Mouse (Mus musculus) limb, embryonic 15.5 days (tissue): Measurements from ENCODE around the gene Sdc4. TPM values are rescaled to one million over a fixed set of nuclear protein-coding genes. Genes with fewer than 3 reads are reported as not detected.

ENCODE experiments used
- ATAC-seq: fragments of 200-750 bp; cut with Nextera tagmentation; 2 replicates; pipeline ENCODE4 v1.8.0; 2017; ENCODE audit warnings: low read depth, moderate TSS enrichment; ENCODE audit not compliant: insufficient number of reproducible peaks, low FRiP score, low TSS enrichment
- H3K27ac ChIP-seq: fragments of 300-500 bp; sonication (generic); 2 replicates; pipeline ENCODE4 v1.5.1; 2015; ENCODE audit warnings: moderate library complexity, mild to moderate bottlenecking, inconsistent platforms
- H3K27me3 ChIP-seq: fragments of 300-500 bp; sonication (generic); 2 replicates; pipeline ENCODE4 v1.6.1; 2015; ENCODE audit warnings: inconsistent platforms
- H3K36me3 ChIP-seq: fragments of 300-500 bp; sonication (generic); 2 replicates; pipeline ENCODE4 v1.6.1; 2015; ENCODE audit warnings: inconsistent platforms
- H3K4me1 ChIP-seq: fragments of 300-500 bp; sonication (generic); 2 replicates; pipeline ENCODE4 v1.6.1; 2015; ENCODE audit warnings: inconsistent platforms
- H3K4me2 ChIP-seq: fragments of 300-500 bp; sonication (generic); 2 replicates; pipeline ENCODE4 v1.6.1; 2015; ENCODE audit warnings: mild to moderate bottlenecking, inconsistent platforms
- H3K4me3 ChIP-seq: fragments of 300-500 bp; sonication (generic); 2 replicates; pipeline ENCODE4 v1.5.1; 2015; ENCODE audit warnings: mild to moderate bottlenecking, inconsistent platforms
- H3K9ac ChIP-seq: fragments of 300-500 bp; sonication (generic); 2 replicates; pipeline ENCODE4 v1.6.1; 2015; ENCODE audit warnings: inconsistent platforms
- H3K9me3 ChIP-seq: fragments of 300-500 bp; sonication (generic); 2 replicates; pipeline ENCODE4 v1.6.1; 2016; ENCODE audit warnings: inconsistent platforms
- WGBS: fragments of 180-500 bp; shearing (Covaris S2); methylation state at CpG from one replicate; pipeline ENCODE4 v1.1.7; 2015; 5-methylcytosine and 5-hydroxymethylcytosine counted together
- polyA plus RNA-seq: library from polyadenylated mRNA; unstranded; fragments of >200 nt; fragmentation: Nextera tagmentation; extraction: Ambion mirVana; gene quantifications from 2 replicates; pipeline ENCODE4 v1.2.1, GENCODE M21; 2015

The Sdc4 gene
- polyA plus RNA-seq, 1 experiment from 2014 or later: 110 TPM

DNA sequence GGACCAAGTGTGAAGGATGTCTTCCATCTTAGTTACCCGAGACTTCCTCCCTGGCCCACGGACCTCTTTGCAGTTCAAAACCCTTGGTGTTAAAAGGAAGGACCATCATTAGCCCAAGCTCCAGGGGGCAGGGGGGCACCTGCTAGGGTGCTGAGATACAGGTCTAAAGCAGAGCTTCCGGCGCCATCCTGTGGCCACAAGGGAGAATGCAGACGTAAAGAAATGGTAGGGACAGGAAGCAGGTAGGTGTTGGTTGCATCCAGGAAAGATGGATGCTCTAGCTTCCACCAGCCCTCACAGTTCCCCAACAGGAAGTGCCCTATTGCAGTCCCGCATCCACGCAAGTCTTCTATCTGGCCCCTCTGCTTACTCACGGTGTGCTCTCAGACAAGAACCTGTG, 56.7 kb downstream of the Sdc4 start:
- H3K27me3 ChIP-seq: peaks cover 22% of the 10 kb centered on the region
- H3K9me3 ChIP-seq: no peaks in the 10 kb centered on the region
- WGBS: 12% methylated on average over 8 of the region's 8 CpGs
- H3K27ac ChIP-seq: peak overlapping the region; percentile 54; the same call in 1 of the 2 replicates
- no peak for ATAC-seq
- no peak overlapping the region for H3K9ac ChIP-seq
- no peaks in the 10 kb centered on the region; the same call in 1 of the 2 replicates for H3K36me3 ChIP-seq
- no peak overlapping the region for H3K4me3 ChIP-seq
- H3K4me1 ChIP-seq: peaks cover 40% of the 10 kb centered on the region
- peak overlapping the region; percentile 15; the same call in 1 of the 2 replicates for H3K4me2 ChIP-seq

DNA sequence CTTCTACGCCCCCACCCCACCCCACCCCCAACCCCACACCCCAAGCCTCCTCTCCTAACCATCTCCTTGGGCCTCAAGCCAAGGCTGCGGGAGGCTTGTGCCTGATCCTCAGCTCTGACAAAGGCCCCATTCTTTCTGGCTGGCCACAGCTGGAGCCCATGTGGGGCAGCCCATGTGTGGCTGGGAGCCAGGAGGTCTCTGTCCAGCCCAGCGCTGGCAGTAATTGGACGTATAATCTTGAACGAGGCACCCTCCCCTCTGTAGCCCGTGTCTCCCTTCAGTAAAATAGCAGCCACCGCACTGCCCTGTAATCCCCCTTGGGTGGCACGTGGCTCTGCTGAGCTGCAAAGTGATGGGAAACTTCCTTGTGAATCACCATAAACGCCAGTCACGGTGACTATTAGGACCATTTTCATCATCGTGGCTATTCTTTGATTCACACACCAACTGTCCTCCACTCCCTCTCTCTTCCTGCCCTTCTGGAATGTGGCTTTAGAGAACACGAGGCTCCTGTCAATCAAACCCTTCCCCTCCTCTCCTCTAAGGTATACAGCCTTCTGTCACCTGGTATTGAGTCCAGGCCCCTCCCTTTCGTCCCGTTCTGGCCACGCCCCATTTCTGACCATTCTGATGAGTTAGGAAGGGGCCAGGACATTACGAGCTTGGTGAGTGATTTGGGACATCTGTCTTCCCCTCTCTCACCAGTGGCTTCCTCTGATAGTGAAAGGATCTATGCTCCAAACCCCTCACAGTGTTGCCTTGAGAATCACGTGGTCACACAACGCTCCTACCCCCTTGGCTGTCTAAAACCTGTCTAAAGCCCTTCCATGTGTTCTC, 57.5 kb downstream of the Sdc4 start:
- Histone ChIP-seq H3K9me3 (no peaks in the 10 kb centered on the region), H3K9ac (no peak overlapping the region), H3K4me3 (no peak overlapping the region), H3K4me1 (peaks cover 40% of the 10 kb centered on the region), H3K27me3 (peaks cover 22% of the 10 kb centered on the region), H3K4me2 (peak overlapping the region; percentile 15), H3K27ac (peak overlapping the region; percentile 54), H3K36me3 (no peaks in the 10 kb centered on the region; the same call in 1 of the 2 replicates)
- 12% methylated on average over 17 of the region's 18 CpGs for WGBS
- ATAC-seq: peak; percentile 69

DNA sequence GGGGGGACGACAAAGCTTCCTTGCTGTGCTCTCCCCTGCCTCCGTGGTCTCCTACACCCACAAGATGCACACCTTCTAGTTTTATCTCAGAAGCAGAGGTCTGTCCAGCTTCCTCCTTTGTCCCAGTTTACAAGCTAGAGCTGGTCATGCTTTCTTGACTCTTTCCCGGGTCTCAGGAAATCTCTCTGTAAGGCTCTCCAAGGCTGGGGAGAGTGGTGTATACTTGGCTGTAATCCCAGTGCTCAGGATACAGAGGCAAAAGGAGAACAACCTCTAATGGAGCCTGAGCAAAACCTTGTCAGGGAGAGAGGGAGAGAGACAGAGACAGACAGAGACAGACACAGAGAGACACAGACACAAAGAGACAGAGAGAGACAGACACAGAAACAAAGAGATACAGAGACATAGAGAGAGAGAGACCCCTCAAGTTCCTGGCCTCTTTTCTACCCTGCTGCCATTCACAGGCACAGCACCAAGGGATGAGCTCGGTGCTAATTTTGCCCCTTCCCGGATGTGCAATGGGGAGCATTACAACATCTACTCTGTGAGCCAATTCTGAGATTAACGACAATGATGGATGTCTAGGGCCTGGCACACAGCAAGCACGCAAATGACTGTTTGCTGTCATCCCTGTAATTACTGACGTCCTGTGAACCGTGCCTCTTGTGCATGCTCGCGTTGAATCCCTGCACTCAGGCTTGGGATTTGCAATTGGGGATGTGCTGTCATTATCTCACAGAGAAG, 59.9 kb downstream of the Sdc4 start:
- H3K36me3 ChIP-seq: no peaks in the 10 kb centered on the region
- no peak overlapping the region for H3K4me3 ChIP-seq
- peaks cover 29% of the 10 kb centered on the region for H3K4me1 ChIP-seq
- H3K9me3 ChIP-seq: no peaks in the 10 kb centered on the region
- no peak for ATAC-seq
- no peak overlapping the region for H3K27ac ChIP-seq
- 47% methylated on average over 11 of the region's 11 CpGs for WGBS
- no peak overlapping the region for H3K4me2 ChIP-seq
- no peak overlapping the region for H3K9ac ChIP-seq
- H3K27me3 ChIP-seq: peaks cover 19% of the 10 kb centered on the region

DNA sequence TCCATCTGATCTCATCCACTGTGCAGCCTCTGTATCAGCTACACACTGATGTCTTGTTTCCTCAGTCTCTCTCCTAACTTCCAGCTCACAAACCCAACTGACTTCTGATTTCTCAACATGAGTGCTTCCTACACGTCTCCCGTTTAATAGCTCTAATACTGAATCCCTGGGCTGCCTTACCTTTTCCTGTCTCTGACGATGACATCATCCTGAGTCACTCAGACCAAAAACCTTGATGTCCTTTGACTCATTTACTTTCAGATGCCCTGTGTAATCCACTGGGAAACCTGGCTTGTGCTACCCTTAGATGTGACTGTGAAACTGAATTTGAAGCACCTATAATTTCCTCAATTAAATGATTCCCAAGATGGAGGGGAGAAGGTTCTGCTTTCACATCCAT, 60.7 kb downstream of the Sdc4 start:
- Histone ChIP-seq H3K4me1 (peaks cover 22% of the 10 kb centered on the region), H3K4me2 (no peak overlapping the region), H3K36me3 (no peaks in the 10 kb centered on the region), H3K9ac (no peak overlapping the region), H3K27me3 (peaks cover 15% of the 10 kb centered on the region), H3K27ac (no peak overlapping the region), H3K4me3 (no peak overlapping the region), H3K9me3 (no peaks in the 10 kb centered on the region)
- WGBS: 63% methylated on average over 3 of the region's 3 CpGs
- no peak for ATAC-seq

DNA sequence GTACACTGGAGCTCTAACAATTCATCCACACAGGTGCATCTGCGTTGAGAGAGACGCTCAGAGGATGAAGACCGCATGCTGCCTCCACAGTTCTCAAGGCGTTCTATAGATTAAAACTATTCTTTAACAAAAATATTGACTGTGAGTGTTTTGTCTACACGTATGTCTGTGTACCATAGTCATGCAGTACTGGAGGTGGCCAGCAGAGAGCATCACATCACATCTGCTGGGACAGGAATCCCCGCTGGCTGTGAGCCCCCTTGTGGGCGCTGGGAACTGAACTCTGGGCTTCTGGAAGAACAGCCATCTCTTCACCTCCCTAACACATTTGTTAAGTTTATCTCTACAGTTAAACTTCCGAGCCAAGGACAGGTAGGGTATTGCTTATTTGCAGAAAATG, 62.0 kb downstream of the Sdc4 start:
- ATAC-seq: no peak
- 74% methylated on average over 8 of the region's 8 CpGs for WGBS
- Histone ChIP-seq H3K27ac (no peak overlapping the region), H3K4me3 (no peak overlapping the region), H3K27me3 (peaks cover 8% of the 10 kb centered on the region; the same call in 1 of the 2 replicates), H3K4me2 (no peak overlapping the region), H3K36me3 (no peaks in the 10 kb centered on the region), H3K4me1 (peaks cover 16% of the 10 kb centered on the region), H3K9ac (no peak overlapping the region), H3K9me3 (no peaks in the 10 kb centered on the region)

DNA sequence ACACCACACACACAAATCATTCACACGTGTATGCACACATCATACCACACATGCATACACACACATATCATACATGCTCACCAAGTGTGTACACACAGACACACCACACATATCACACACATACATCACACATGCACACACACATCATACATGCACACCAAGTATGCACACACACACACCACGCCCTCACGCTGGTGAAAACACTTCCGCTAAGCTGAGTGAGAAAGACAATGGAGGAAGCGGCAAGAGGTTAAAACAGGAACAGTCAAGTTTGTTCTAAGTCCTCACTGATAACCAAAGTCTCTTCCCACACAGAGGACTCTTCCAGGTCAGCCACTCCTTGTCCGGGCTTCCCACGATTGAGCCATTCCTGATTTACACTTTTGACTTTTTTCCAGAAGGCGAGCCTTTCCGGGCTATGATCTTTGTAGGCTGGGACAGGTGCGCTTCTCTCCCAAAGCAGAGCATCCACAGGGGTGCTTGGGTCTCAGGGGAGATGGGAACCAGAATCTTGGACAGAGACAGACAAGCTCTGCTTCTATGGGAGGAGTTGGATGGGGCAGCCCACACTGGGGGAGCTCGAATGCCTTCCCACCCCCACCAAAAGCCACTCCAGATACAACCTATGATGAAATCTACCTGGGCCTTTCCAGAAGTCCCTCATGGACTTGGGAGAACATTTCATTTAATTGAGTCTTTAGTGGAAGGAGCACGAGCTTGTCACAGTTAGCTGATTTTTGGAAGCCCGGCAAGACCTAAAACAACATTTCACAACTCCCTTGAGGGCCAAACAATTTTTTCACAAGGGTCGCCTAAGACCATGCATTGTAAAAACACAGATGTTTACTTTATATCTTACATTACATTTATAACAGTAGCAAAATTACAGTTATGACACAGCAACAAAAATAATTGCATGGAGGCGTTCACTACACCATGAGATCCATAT, 65.9 kb downstream of the Sdc4 start:
- WGBS: 82% methylated on average over 15 of the region's 15 CpGs
- Histone ChIP-seq H3K4me3 (no peak overlapping the region), H3K27me3 (no peaks in the 10 kb centered on the region), H3K36me3 (no peaks in the 10 kb centered on the region), H3K9me3 (no peaks in the 10 kb centered on the region), H3K4me1 (no peaks in the 10 kb centered on the region), H3K27ac (no peak overlapping the region), H3K9ac (no peak overlapping the region), H3K4me2 (no peak overlapping the region)
- ATAC-seq: no peak

Other genes with a start within 250 kb of the Sdc4 start
- gene Wfdc15a, start 243.8 kb downstream of the Sdc4 start, polyA plus RNA-seq: not detected in 2 replicates
- not detected in 2 replicates for gene Wfdc15b, start 222.2 kb downstream of the Sdc4 start, polyA plus RNA-seq
- gene Svs2, start 205.4 kb downstream of the Sdc4 start, polyA plus RNA-seq: not detected in 2 replicates
- not detected in 2 replicates for gene Svs3b, start 187.2 kb downstream of the Sdc4 start, polyA plus RNA-seq
- not detected in 2 replicates for gene Svs4, start 165.4 kb downstream of the Sdc4 start, polyA plus RNA-seq
- gene Svs3a, start 154.6 kb downstream of the Sdc4 start, polyA plus RNA-seq: not detected in 2 replicates
- gene Svs6, start 127.1 kb downstream of the Sdc4 start, polyA plus RNA-seq: not detected in 2 replicates
- gene Svs5, start 111.1 kb downstream of the Sdc4 start, polyA plus RNA-seq: not detected in 2 replicates
- 4.3 TPM in 2 replicates for gene Slpi, start 54.8 kb downstream of the Sdc4 start, polyA plus RNA-seq
- 1.2 and 1.3 TPM in 2 replicates for gene Rbpjl, start 40.7 kb downstream of the Sdc4 start, polyA plus RNA-seq
- 108 and 113 TPM in 2 replicates for gene Matn4, start 38.7 kb downstream of the Sdc4 start, polyA plus RNA-seq
- 54.5 and 61.2 TPM in 2 replicates for gene Sys1, start 13.1 kb upstream of the Sdc4 start, polyA plus RNA-seq
- 11.0 and 12.2 TPM in 2 replicates for gene Gm20458, start 17.1 kb upstream of the Sdc4 start, polyA plus RNA-seq
- gene Trp53tg5, start 29.8 kb upstream of the Sdc4 start, polyA plus RNA-seq: not detected in 2 replicates
- gene Dbndd2, start 42.2 kb upstream of the Sdc4 start, polyA plus RNA-seq: 6.3 and 6.9 TPM in 2 replicates
- 65.0 and 67.5 TPM in 2 replicates for gene Pigt, start 53.6 kb upstream of the Sdc4 start, polyA plus RNA-seq
- 18.3 and 31.2 TPM in 2 replicates for gene Wfdc2, start 118.5 kb upstream of the Sdc4 start, polyA plus RNA-seq
- gene Spint3, start 129.6 kb upstream of the Sdc4 start, polyA plus RNA-seq: not detected in 2 replicates
- 0.19 TPM in 1 of 2 replicates, not detected in the other for gene Wfdc6a, start 141.6 kb upstream of the Sdc4 start, polyA plus RNA-seq
- not detected in 2 replicates for gene Eppin, start 149.7 kb upstream of the Sdc4 start, polyA plus RNA-seq
- gene Wfdc6b, start 169.6 kb upstream of the Sdc4 start, polyA plus RNA-seq: not detected in 2 replicates
- gene Wfdc8, start 169.7 kb upstream of the Sdc4 start, polyA plus RNA-seq: not detected in 2 replicates
- not detected in 2 replicates for gene Wfdc16, start 194.9 kb upstream of the Sdc4 start, polyA plus RNA-seq
- not detected in 2 replicates for gene Wfdc10, start 212.2 kb upstream of the Sdc4 start, polyA plus RNA-seq
- gene Wfdc9, start 212.7 kb upstream of the Sdc4 start, polyA plus RNA-seq: not detected in 2 replicates
- not detected in 2 replicates for gene Wfdc11, start 230.2 kb upstream of the Sdc4 start, polyA plus RNA-seq
- 0.18 TPM in 1 of 2 replicates, not detected in the other for gene Wfdc13, start 241.2 kb upstream of the Sdc4 start, polyA plus RNA-seq